Mouse (Mus musculus): ENCODE results near the gene Nrip3. TPM values are rescaled to one million over a fixed set of nuclear protein-coding genes. Genes with fewer than 3 reads are reported as not detected.

Nrip3 gene
- 0.68 and 0.94 TPM in 2 replicates for polyA plus RNA-seq (2015; fragmentation: Nextera tagmentation; extraction: Ambion mirVana)

GRCm38 (mm10) chr7:109781470-109782203 lies at the start of gene Nrip3:
TSS of gene Nrip3 (minus strand) at chr7:109782025.

GRCm38 (mm10) chr7:109752008-109752925 lies 29.6 kb downstream of the Nrip3 start, which contains the start of gene Tmem9b:
TSS of gene Tmem9b (minus strand) at chr7:109752875.

GRCm38 (mm10) chr7:109731626-109732025 lies 50.2 kb downstream of the Nrip3 start, which contains the start of gene Ascl3:
TSS of gene Ascl3 (minus strand) at chr7:109731726.

GRCm38 (mm10) chr7:109723697-109724096 lies 58.1 kb downstream of the Nrip3 start, which contains the start of gene BC051019:
TSS of gene BC051019 (minus strand) at chr7:109723850.

Other genes starting within 250 kb of the Nrip3 start
- 26.6 and 32.0 TPM in 2 replicates for gene St5, start 78.4 kb downstream of the Nrip3 start, polyA plus RNA-seq (2015; fragmentation: Nextera tagmentation; extraction: Ambion mirVana)
- gene Akip1, start 78.3 kb downstream of the Nrip3 start, polyA plus RNA-seq (2015; fragmentation: Nextera tagmentation; extraction: Ambion mirVana) = 53.1 and 59.4 TPM in 2 replicates
- 0.16 TPM in 1 of 2 replicates, not detected in the other for gene BC051019, start 58.2 kb downstream of the Nrip3 start, polyA plus RNA-seq (2015; fragmentation: Nextera tagmentation; extraction: Ambion mirVana)
- gene Ascl3, start 50.3 kb downstream of the Nrip3 start, polyA plus RNA-seq (2015; fragmentation: Nextera tagmentation; extraction: Ambion mirVana) = not detected in 2 replicates
- gene Tmem9b, start 29.1 kb downstream of the Nrip3 start, polyA plus RNA-seq (2015; fragmentation: Nextera tagmentation; extraction: Ambion mirVana) = 51.3 and 54.4 TPM in 2 replicates
- 1.2 TPM in 2 replicates for gene Scube2, start 83.7 kb upstream of the Nrip3 start, polyA plus RNA-seq (2015; fragmentation: Nextera tagmentation; extraction: Ambion mirVana)
- 22.6 and 25.7 TPM in 2 replicates for gene Dennd5a, start 178.4 kb upstream of the Nrip3 start, polyA plus RNA-seq (2015; fragmentation: Nextera tagmentation; extraction: Ambion mirVana)
- 37.3 and 38.0 TPM in 2 replicates for gene Tmem41b, start 204.9 kb upstream of the Nrip3 start, polyA plus RNA-seq (2015; fragmentation: Nextera tagmentation; extraction: Ambion mirVana)
- 18.8 and 19.5 TPM in 2 replicates for gene Ipo7, start 236.2 kb upstream of the Nrip3 start, polyA plus RNA-seq (2015; fragmentation: Nextera tagmentation; extraction: Ambion mirVana)

Data from spleen, postnatal 0 days (tissue).